Comparison of ENCODE assay signal across 11 mouse cellular contexts in genomic region chr11:71144661-71145060, GRCm38 (mm10). TPM values are rescaled to one million over a fixed set of nuclear protein-coding genes. Genes with fewer than 3 reads are reported as not detected.
DNase-seq lines count a peak whose midpoint lies in the region; ATAC-seq and TF ChIP-seq lines count a peak whose summit lies in the region.
"Had no signal": no experiment of that assay in that cellular context is flagged by ENCODE, and none has a peak within 500 bp of the region (broad histone marks: within the 10 kb centered on the region; RNA-seq: fewer than 3 reads in every experiment).

Nlrp1a (minus strand) TSS chr11:71144704.

- no peak for TF ChIP-seq EP300 in heart, adult 2 months (IDR thresholded peaks at IDR 0.05; ENCODE audit: insufficient read depth, low read depth, low read length)

- H3K36me3 ChIP-seq in heart, adult 2 months (ENCODE audit: control insufficient read depth, insufficient read depth, low read length) = no peaks in the 10 kb centered on the region
- H3K36me3 ChIP-seq in heart, embryonic 12.5 days = no peaks in the 10 kb centered on the region
- H3K36me3 ChIP-seq in spleen, adult 2 months (ENCODE audit: control insufficient read depth, insufficient read depth, low read length) = no peaks in the 10 kb centered on the region
- H3K36me3 ChIP-seq in macrophage (ENCODE audit: inconsistent target) = no peaks in the 10 kb centered on the region
- H3K36me3 ChIP-seq in forebrain, embryonic 11.5 days (ENCODE audit: control insufficient read depth, insufficient read depth, low read length) = no peaks in the 10 kb centered on the region
- H3K36me3 ChIP-seq: forebrain, embryonic 15.5 days had no signal

- TF ChIP-seq CTCF in heart, adult 2 months (IDR thresholded peaks at IDR 0.05) = no peak
- TF ChIP-seq CTCF in spleen, adult 2 months (IDR thresholded peaks at IDR 0.05; ENCODE audit: extremely low read depth, insufficient read depth, insufficient read length, insufficient replicate concordance) = no peak

- peaks cover 4% of the 10 kb centered on the region; the same call in 1 of the 2 replicates for H3K9me3 ChIP-seq in heart, embryonic 12.5 days (replicated peaks)
- H3K9me3 ChIP-seq in forebrain, embryonic 11.5 days (ENCODE audit: control insufficient read depth, low read length) = no peaks in the 10 kb centered on the region
- H3K9me3 ChIP-seq: forebrain, embryonic 15.5 days had no signal

- ATAC-seq in heart, embryonic 12.5 days (ENCODE audit: insufficient number of reproducible peaks, low FRiP score) = no peak
- no peak for ATAC-seq in forebrain, embryonic 11.5 days (replicated peaks; ENCODE audit: low FRiP score)
- ATAC-seq: forebrain, embryonic 15.5 days had no signal

- intact Hi-C loops in heart, adult 2 months (cut with DNase I) = loop anchor here (10.0 kb wide), 1 partner anchor 120 kb away; no protein-coding TSS in a partner anchor

- peak in 1 of 2 experiments; percentile 15 for DNase-seq in heart, adult 2 months
- DNase-seq in spleen, adult 2 months (ENCODE audit: low read depth in 1 of 2, low spot score in 2 of 2) = peak in 1 of 2 experiments; percentile 13
- no peak for DNase-seq in spleen, postnatal 14 days (ENCODE audit: low spot score in 2 of 2)
- DNase-seq in thymus, postnatal 4 days = peak; percentile 36
- no peak for DNase-seq in forebrain, embryonic 11.5 days (ENCODE audit: low spot score)
- DNase-seq in embryo, embryonic 10 days (ENCODE audit: low spot score) = no peak
- DNase-seq: cerebellum, adult 9-11 months had no signal

- no peaks in the 10 kb centered on the region for H3K79me2 ChIP-seq in heart, adult 2 months (replicated peaks; ENCODE audit: control insufficient read depth, insufficient read depth, low read length)
- no peaks in the 10 kb centered on the region for H3K79me2 ChIP-seq in macrophage (ENCODE audit: inconsistent target)

- H3K4me2 ChIP-seq in heart, embryonic 12.5 days = no peak within 1 kb of the TSS
- H3K4me2 ChIP-seq in forebrain, embryonic 11.5 days (ENCODE audit: low read depth, low read length, severe bottlenecking) = no peak within 1 kb of the TSS
- H3K4me2 ChIP-seq: forebrain, embryonic 15.5 days had no signal

- no peaks in the 10 kb centered on the region for H3K4me1 ChIP-seq in heart, adult 2 months (ENCODE audit: control insufficient read depth, insufficient read depth, low read length)
- H3K4me1 ChIP-seq in heart, embryonic 12.5 days (replicated peaks) = no peaks in the 10 kb centered on the region
- H3K4me1 ChIP-seq in spleen, adult 2 months (ENCODE audit: control insufficient read depth, insufficient read depth, insufficient read length) = no peaks in the 10 kb centered on the region; the same call in 1 of the 2 replicates
- H3K4me1 ChIP-seq in forebrain, embryonic 11.5 days (replicated peaks; ENCODE audit: control insufficient read depth, insufficient read depth, low read length) = no peaks in the 10 kb centered on the region
- H3K4me1 ChIP-seq: forebrain, embryonic 15.5 days had no signal

- no peak within 1 kb of the TSS for H3K9ac ChIP-seq in heart, adult 2 months (ENCODE audit: low read depth, low read length)
- H3K9ac ChIP-seq in heart, embryonic 12.5 days = no peak within 1 kb of the TSS
- no peak within 1 kb of the TSS for H3K9ac ChIP-seq in forebrain, embryonic 11.5 days (ENCODE audit: low read length)
- H3K9ac ChIP-seq: forebrain, embryonic 15.5 days had no signal

- no peak for TF ChIP-seq POLR2A in heart, adult 2 months (IDR thresholded peaks at IDR 0.05; ENCODE audit: insufficient read depth, low read depth, low read length)
- no peak for TF ChIP-seq POLR2A in spleen, adult 2 months (IDR thresholded peaks at IDR 0.05; ENCODE audit: low read depth, low read length)

- H3K4me3 ChIP-seq in heart, adult 2 months = peak within 1 kb of the TSS; percentile 6; the same call in 1 of the 2 replicates
- no peak within 1 kb of the TSS for H3K4me3 ChIP-seq in heart, embryonic 12.5 days
- H3K4me3 ChIP-seq in spleen, adult 2 months (ENCODE audit: extremely low read depth, insufficient read depth, insufficient read length) = no peak within 1 kb of the TSS
- H3K4me3 ChIP-seq in macrophage (ENCODE audit: inconsistent target) = peak within 1 kb of the TSS; percentile 28; the same call in 1 of the 2 replicates
- no peak within 1 kb of the TSS for H3K4me3 ChIP-seq in forebrain, embryonic 11.5 days (ENCODE audit: low read depth, low read length)
- H3K4me3 ChIP-seq: forebrain, embryonic 15.5 days; left cerebral cortex, adult 2 months had no signal

- H3K27me3 ChIP-seq in heart, adult 2 months (ENCODE audit: control insufficient read depth, insufficient read depth, low read length) = no peaks in the 10 kb centered on the region
- no peaks in the 10 kb centered on the region for H3K27me3 ChIP-seq in heart, embryonic 12.5 days (replicated peaks)
- H3K27me3 ChIP-seq in spleen, adult 2 months (ENCODE audit: control insufficient read depth, insufficient read depth, low read length) = no peaks in the 10 kb centered on the region
- H3K27me3 ChIP-seq in forebrain, embryonic 11.5 days (ENCODE audit: control insufficient read depth, insufficient read depth, low read length) = no peaks in the 10 kb centered on the region
- H3K27me3 ChIP-seq: forebrain, embryonic 15.5 days had no signal

- 38% methylated on average over 3 of the region's 3 CpGs for WGBS in heart, adult 2 months
- 44% methylated on average over 3 of the region's 3 CpGs for WGBS in heart, embryonic 12.5 days
- WGBS in spleen, adult 2 months = 15% methylated on average over 3 of the region's 3 CpGs
- 3% methylated on average over 3 of the region's 3 CpGs for WGBS in macrophage (ENCODE audit: missing documents)
- 81% methylated on average over 3 of the region's 3 CpGs for WGBS in forebrain, embryonic 11.5 days

- peak within 1 kb of the TSS; percentile 73 for H3K27ac ChIP-seq in heart, adult 2 months
- no peak within 1 kb of the TSS for H3K27ac ChIP-seq in heart, embryonic 12.5 days (ENCODE audit: poor library complexity, severe bottlenecking)
- peak within 1 kb of the TSS; percentile 26; the same call in 1 of the 2 replicates for H3K27ac ChIP-seq in spleen, adult 2 months (ENCODE audit: insufficient read depth, low read length)
- peak within 1 kb of the TSS; percentile 90 for H3K27ac ChIP-seq in macrophage
- H3K27ac ChIP-seq in forebrain, embryonic 11.5 days (ENCODE audit: low read depth, low read length) = no peak within 1 kb of the TSS
- H3K27ac ChIP-seq: forebrain, embryonic 15.5 days; left cerebral cortex, adult 2 months had no signal

RNA-seq across cellular contexts. Expression of gene Nlrp1a, which starts in this region (rescaled TPM):
- 1 to 10 TPM; 1.1 to 1.2 TPM for total RNA-seq in heart, adult 2 months (2021)
- polyA plus RNA-seq in heart, adult 2 months (2012; rRNA removed) = 0.04 TPM in 1 of 2 replicates, not detected in the other
- polyA plus RNA-seq in heart, embryonic 12.5 days (2016; fragmentation: Nextera tagmentation; extraction: Ambion mirVana) = not detected in 2 replicates
- 0.11 and 0.20 TPM in 2 replicates for polyA plus RNA-seq in spleen, adult 2 months (2012; rRNA removed)
- total RNA-seq in macrophage (2018; cell fraction: chromatin; rRNA removed) = 1 to 10 TPM in 23 of 26 experiments, under 1 TPM in 3; 0.71 to 9.2 (median 6.0) TPM
- total RNA-seq in macrophage (2018; cell fraction: cytosol; rRNA removed) = 1 to 10 TPM; 1.4 to 3.7 (median 2.6) TPM
- 1 to 10 TPM in 25 of 26 experiments, under 1 TPM in 1; 0.79 to 8.1 (median 4.3) TPM for total RNA-seq in macrophage (2018; cell fraction: nucleus; rRNA removed)
- 1.5 to 2.5 TPM (median 2.0 TPM) in 3 replicates for polyA plus RNA-seq in macrophage (2018)
- 0.09 TPM in 1 of 2 replicates, not detected in the other for polyA plus RNA-seq in forebrain, embryonic 11.5 days (2014; fragmentation: Nextera tagmentation; extraction: Ambion mirVana)
- polyA plus RNA-seq: forebrain, embryonic 15.5 days had no signal

Comparison
In these comparisons a context has a peak if more than half of its experiments do, and no peak if none do; other contexts are left out.
1. H3K27ac ChIP-seq: peak in heart, adult 2 months (single experiment), spleen, adult 2 months (single experiment) and macrophage (single experiment); none in heart, embryonic 12.5 days (single experiment) and forebrain, embryonic 11.5 days (single experiment).
2. H3K4me3 ChIP-seq: peak in heart, adult 2 months (single experiment) and macrophage (single experiment); none in heart, embryonic 12.5 days (single experiment), spleen, adult 2 months (single experiment) and forebrain, embryonic 11.5 days (single experiment).